Mouse (Mus musculus): ENCODE results near the gene Cyp3a13.
"Not testable (repeated sequence)": the region's sequence is repeated elsewhere in the genome, so short reads cannot be mapped to it uniquely, and the experiment has no call there.

Cyp3a13 gene

DNA sequence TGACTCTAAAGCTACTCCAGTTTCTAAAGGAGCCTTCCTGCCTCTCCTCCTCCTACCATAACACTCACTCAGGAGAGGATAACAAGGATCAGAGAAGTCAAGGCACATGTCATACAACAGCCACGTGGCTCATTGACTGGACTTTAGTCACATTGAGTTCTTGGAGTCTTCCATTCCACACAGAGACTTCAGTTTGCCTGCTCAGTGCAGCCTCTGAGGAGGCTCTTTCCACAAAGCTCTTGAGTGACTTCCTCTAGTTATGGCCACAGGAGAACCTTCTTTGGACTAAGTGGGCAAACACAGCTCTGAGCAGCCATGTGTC lies 49.1 kb downstream of the Cyp3a13 start:
- not testable (repeated sequence) for DNase-seq (ENCODE audit: low spot score in 2 of 2)

DNA sequence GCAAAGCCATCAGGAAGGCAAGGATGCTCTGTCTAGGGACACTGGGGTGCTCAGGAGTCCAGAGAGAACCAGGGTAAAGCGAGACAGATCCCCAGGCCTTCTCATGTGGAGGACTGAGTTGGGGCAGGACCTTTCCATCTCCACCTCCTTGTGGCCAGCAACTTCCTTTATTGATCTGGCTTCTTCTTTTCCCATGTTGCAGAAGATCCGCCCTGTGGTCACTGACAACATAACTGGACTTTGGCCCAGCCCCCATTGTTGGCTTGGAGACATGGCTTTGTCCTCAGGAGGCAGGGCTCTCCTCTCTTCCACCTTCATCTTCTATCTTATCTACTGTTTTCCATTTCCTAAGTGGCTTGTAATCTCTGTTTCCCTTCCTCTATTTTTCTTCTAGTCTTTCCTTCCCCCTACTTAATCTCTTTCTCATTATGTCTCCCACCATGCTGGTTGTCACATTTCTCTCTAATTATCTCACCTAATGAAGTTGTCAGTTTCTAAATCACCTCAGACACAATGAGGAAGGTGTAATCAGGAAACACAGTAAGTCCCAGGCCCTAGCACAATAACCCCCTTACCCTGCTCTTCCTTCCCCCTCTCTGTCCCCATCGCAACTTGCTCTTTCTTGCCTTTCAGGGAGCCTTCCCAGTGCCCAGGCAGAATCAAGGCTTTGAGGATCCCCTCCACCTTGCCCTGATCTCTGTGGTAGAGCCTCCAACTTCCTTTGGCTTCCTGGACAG lies 49.6 kb downstream of the Cyp3a13 start, which contains the start of gene Pilrb2:
Gene Pilrb2, minus strand, starts transcription at position 172 of the 737 bp plus-strand sequence.
- not testable (repeated sequence) for DNase-seq (ENCODE audit: low spot score in 2 of 2)

DNA sequence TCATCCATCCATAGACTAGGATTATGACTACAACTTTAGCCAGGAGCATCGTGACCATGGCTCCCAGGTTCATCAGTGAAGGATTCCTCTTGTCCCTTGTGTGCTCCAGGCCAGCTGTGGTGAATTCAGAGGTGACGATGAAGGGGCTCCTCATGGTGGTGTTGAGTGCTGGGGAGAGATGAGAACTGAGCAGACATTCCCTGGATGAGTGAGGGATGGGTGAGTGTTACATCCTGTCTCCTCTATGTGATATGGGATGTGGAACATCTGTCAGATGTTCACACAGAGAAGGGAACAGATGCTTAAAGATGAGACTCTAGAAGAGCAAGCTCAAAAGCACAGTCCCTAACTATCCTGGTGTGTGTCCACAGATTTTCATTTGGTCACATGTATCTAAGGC lies 52.8 kb downstream of the Cyp3a13 start:
- not testable (repeated sequence) for DNase-seq (ENCODE audit: low spot score in 2 of 2)

DNA sequence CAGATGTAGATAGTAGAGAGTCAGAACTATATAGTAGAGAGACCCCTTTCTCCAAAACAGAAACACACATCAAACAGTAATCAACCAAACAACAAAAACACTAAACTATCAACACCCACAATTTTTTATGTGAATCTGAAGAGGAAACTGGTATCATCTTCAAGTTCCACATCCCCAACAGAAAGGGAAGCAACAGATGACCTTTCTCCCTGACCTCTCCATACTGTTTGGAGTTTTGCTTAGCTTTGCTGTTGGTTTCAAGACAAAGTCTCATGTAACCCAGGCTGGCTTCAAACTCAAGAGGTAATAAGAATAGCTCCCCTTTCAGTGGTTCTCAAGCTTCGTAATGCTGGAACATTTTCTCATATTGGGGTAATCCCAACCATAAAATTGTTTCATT lies 57.4 kb downstream of the Cyp3a13 start:
- DNase-seq (ENCODE audit: low spot score in 2 of 2): not testable (repeated sequence)

DNA sequence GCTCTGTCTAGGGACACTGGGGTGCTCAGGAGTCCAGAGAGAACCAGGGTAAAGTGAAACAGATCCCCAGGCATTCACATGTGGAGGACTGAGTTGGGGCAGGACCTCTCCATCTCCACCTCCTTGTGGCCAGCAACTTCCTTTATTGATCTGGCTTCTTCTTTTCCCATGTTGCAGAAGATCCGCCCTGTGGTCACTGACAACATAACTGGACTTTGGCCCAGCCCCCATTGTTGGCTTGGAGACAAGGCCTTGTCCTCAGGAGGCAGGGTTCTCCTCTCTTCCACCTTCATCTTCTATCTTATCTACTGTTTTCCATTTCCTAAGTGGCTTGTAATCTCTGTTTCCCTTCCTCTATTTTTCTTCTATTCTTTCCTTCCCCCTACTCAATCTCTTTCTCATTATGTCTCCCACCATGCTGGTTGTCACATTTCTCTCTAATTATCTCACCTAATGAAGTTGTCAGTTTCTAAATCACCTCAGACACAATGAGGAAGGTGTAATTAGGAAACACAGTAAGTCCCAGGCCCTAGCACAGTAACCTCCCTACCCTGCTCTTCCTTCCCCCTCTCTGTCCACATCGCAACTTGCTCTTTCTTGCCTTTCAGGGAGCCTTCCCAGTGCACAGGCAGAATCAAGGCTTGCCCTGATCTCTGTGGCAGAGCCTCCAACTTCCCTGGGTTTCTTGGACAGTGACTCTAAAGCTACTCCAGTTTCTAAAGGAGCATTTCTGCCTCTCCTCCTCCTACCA lies 63.3 kb downstream of the Cyp3a13 start, which contains the start of gene Pilrb1:
Gene Pilrb1, minus strand, starts transcription at position 147 of the 751 bp plus-strand sequence.
- not testable (repeated sequence) for DNase-seq (ENCODE audit: low spot score in 2 of 2)

DNA sequence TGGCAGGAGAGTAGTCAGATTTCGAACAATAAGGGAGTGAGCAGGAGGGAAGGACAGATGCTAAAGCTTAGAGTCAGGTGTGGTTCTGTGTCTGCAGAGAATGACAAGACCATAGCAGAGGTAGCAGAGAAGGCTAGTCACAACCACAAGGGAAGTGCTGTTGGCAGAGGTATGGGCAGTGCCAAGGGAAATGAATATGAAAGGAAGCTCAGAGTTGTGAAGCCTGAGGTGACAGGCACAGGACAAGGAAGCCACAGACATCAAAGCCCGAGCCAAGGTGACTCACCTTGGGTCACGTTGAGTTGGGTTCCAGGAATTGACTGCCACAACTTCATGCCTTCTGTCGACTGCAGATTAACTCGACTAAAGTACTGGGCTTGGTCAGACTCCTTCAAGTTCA lies 64.5 kb downstream of the Cyp3a13 start:
- peak; percentile 25 to 62 for DNase-seq (ENCODE audit: low spot score in 2 of 2)

DNA sequence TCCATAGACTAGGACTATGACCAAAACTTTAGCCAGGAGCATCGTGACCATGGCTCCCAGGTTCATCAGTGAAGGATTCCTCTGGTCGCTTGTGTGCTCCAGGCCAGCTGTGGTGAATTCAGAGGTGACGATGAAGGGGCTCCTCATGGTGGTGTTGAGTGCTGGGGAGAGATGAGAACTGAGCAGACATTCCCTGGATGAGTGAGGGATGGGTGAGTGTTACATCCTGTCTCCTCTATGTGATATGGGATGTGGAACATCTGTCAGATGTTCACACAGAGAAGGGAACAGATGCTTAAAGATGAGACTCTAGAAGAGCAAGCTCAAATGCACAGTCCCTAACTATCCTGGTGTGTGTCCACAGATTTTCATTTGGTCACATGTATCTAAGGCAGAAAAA lies 66.5 kb downstream of the Cyp3a13 start:
- DNase-seq (ENCODE audit: low spot score in 2 of 2): not testable (repeated sequence)

DNA sequence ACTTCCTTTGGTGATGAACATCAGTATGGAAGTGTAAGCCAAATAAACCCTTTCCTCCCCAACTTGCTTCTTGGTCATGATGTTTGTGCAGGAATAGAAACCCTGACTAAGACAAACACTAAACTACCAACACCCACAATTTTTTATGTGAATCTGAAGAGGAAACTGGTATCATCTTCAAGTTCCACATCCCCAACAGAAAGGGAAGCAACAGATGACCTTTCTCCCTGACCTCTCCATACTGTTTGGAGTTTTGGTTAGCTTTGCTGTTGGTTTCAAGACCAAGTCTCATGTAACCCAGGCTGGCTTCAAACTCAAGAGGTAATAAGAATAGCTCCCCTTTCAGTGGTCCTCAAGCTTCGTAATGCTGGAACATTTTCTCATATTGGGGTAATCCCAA lies 71.1 kb downstream of the Cyp3a13 start:
- not testable (repeated sequence) for DNase-seq (ENCODE audit: low spot score in 2 of 2)
